Mouse (Mus musculus) cerebellum, adult 2 months (tissue): ENCODE measurements around the gene Ltf.

Source experiments
- CTCF ChIP-seq: fragments of 200-500 bp; IDR thresholded peaks from 2 replicates; pipeline ENCODE4 v1.5.1; 2011; ENCODE audit warnings: low read depth, mild to moderate bottlenecking, control low read depth, low read length, moderate library complexity, borderline replicate concordance; ENCODE audit not compliant: insufficient read depth
- POLR2A ChIP-seq: fragments of 200-500 bp; IDR thresholded peaks from 2 replicates; pipeline ENCODE4 v1.6.1; 2011; ENCODE audit warnings: low read length, control low read depth, borderline replicate concordance; ENCODE audit not compliant: insufficient read depth

GRCm38 (mm10) chr9:110982351-110982750 lies 36.7 kb upstream of the Ltf start:
- TF ChIP-seq POLR2A (no peak), CTCF (no peak)
